Mouse (Mus musculus): ENCODE results near the gene Nrg4. TPM values are rescaled to one million over a fixed set of nuclear protein-coding genes. Genes with fewer than 3 reads are reported as not detected.
"Not testable (repeated sequence)": the region's sequence is repeated elsewhere in the genome, so short reads cannot be mapped to it uniquely, and the experiment has no call there.

Nrg4 gene
- total RNA-seq, 2 experiments from 2014 or later: 0.96 to 1.0 TPM

- intact Hi-C loops (cut with DNase I): no loop called here
- no peak for DNase-seq (ENCODE audit: low spot score in 2 of 2)
These were observed 69.5 kb downstream of the Nrg4 start for GRCm38 (mm10) chr9:55257105-55257504.

- no peak for DNase-seq (ENCODE audit: low spot score in 2 of 2)
- intact Hi-C loops (cut with DNase I): no loop called here
These were observed 71.0 kb downstream of the Nrg4 start for GRCm38 (mm10) chr9:55255604-55256003.

GRCm38 (mm10) chr9:55255056-55255455 is 71.6 kb downstream of the Nrg4 start:
- intact Hi-C loops (cut with DNase I): no loop called here
- DNase-seq (ENCODE audit: low spot score in 2 of 2): no peak

- intact Hi-C loops (cut with DNase I): no loop called here
- no peak for DNase-seq (ENCODE audit: low spot score in 2 of 2)
These were observed 72.8 kb downstream of the Nrg4 start for GRCm38 (mm10) chr9:55253849-55254248.

GRCm38 (mm10) chr9:55252097-55252496 is 74.5 kb downstream of the Nrg4 start:
- DNase-seq (ENCODE audit: low spot score in 2 of 2); intact Hi-C loops (cut with DNase I): not testable (repeated sequence)

- intact Hi-C loops (cut with DNase I): no loop called here
- no peak for DNase-seq (ENCODE audit: low spot score in 2 of 2)
These were observed 75.9 kb downstream of the Nrg4 start for GRCm38 (mm10) chr9:55250595-55251247.

- intact Hi-C loops (cut with DNase I): no loop called here
- no peak for DNase-seq (ENCODE audit: low spot score in 2 of 2)
These were observed 78.2 kb downstream of the Nrg4 start for GRCm38 (mm10) chr9:55248465-55248864.

- no peak for DNase-seq (ENCODE audit: low spot score in 2 of 2)
- intact Hi-C loops (cut with DNase I): no loop called here
These were observed 79.7 kb downstream of the Nrg4 start for GRCm38 (mm10) chr9:55246918-55247317.

- DNase-seq (ENCODE audit: low spot score in 2 of 2): no peak
- intact Hi-C loops (cut with DNase I): no loop called here
These were observed 80.2 kb downstream of the Nrg4 start for GRCm38 (mm10) chr9:55246440-55246839.

- intact Hi-C loops (cut with DNase I); DNase-seq (ENCODE audit: low spot score in 2 of 2): not testable (repeated sequence)
These were observed 81.4 kb downstream of the Nrg4 start for GRCm38 (mm10) chr9:55245057-55245750.

- intact Hi-C loops (cut with DNase I): no loop called here
- DNase-seq (ENCODE audit: low spot score in 2 of 2): no peak
These were observed 82.6 kb downstream of the Nrg4 start for GRCm38 (mm10) chr9:55244079-55244478.

- intact Hi-C loops (cut with DNase I): no loop called here
- DNase-seq (ENCODE audit: low spot score in 2 of 2): no peak
These were observed 83.4 kb downstream of the Nrg4 start for GRCm38 (mm10) chr9:55243280-55243679.

GRCm38 (mm10) chr9:55241863-55242685 is 84.6 kb downstream of the Nrg4 start:
- intact Hi-C loops (cut with DNase I): no loop called here

GRCm38 (mm10) chr9:55240852-55241251 is 85.8 kb downstream of the Nrg4 start:
- DNase-seq (ENCODE audit: low spot score in 2 of 2): no peak
- intact Hi-C loops (cut with DNase I): no loop called here

More at GRCm38 (mm10) chr9:55241863-55242685, 84.6 kb downstream of the Nrg4 start:
- DNase-seq (ENCODE audit: low spot score in 2 of 2): no peak

GRCm38 (mm10) chr9:55236235-55237165 is 90.1 kb downstream of the Nrg4 start:
- intact Hi-C loops (cut with DNase I): loop anchor here (10.0 kb wide), 1 partner anchor 158 kb away; no protein-coding TSS in a partner anchor
- DNase-seq (ENCODE audit: low spot score in 2 of 2): no peak

GRCm38 (mm10) chr9:55233076-55233475 is 93.6 kb downstream of the Nrg4 start:
- intact Hi-C loops (cut with DNase I): loop anchor here (2.0 to 10.0 kb wide), 2 partner anchors 78 to 162 kb away; no protein-coding TSS in a partner anchor
- DNase-seq (ENCODE audit: low spot score in 2 of 2): not testable (repeated sequence)

- no peak for DNase-seq (ENCODE audit: low spot score in 2 of 2)
- intact Hi-C loops (cut with DNase I): loop anchor here (2.0 to 10.0 kb wide), 2 partner anchors 78 to 162 kb away; no protein-coding TSS in a partner anchor
These were observed 94.1 kb downstream of the Nrg4 start for GRCm38 (mm10) chr9:55232586-55232985.

GRCm38 (mm10) chr9:55232110-55232509 is 94.5 kb downstream of the Nrg4 start:
- intact Hi-C loops (cut with DNase I): loop anchor here (2.0 to 10.0 kb wide), 2 partner anchors 79 to 163 kb away; no protein-coding TSS in a partner anchor
- no peak for DNase-seq (ENCODE audit: low spot score in 2 of 2)

GRCm38 (mm10) chr9:55231544-55231943 is 95.1 kb downstream of the Nrg4 start:
- no peak for DNase-seq (ENCODE audit: low spot score in 2 of 2)
- intact Hi-C loops (cut with DNase I): loop anchor here (10.0 kb wide), 1 partner anchor 163 kb away; no protein-coding TSS in a partner anchor

Measured in left cerebral cortex, postnatal 36 days (tissue).